Mouse (Mus musculus): ENCODE data around the gene Tbc1d10c. TPM values are rescaled to one million over a fixed set of nuclear protein-coding genes. Genes with fewer than 3 reads are reported as not detected.

The Tbc1d10c gene
- polyA plus RNA-seq, 1 experiment from 2014 or later = 1.5 TPM

Small RNAs within 50 kb of the gene (microRNA-seq; reads per million reads assigned to microRNA genes)
- not detected for gene Gm26115

Other genes starting within 250 kb of the Tbc1d10c start
- gene Aldh3b3, start 232.6 kb downstream of the Tbc1d10c start, polyA plus RNA-seq (2015; fragmentation: Nextera tagmentation; extraction: Ambion mirVana) = not detected in 2 replicates
- 0.18 and 0.27 TPM in 2 replicates for gene Aldh3b2, start 219.0 kb downstream of the Tbc1d10c start, polyA plus RNA-seq (2015; fragmentation: Nextera tagmentation; extraction: Ambion mirVana)
- 2.5 and 3.0 TPM in 2 replicates for gene Acy3, start 204.7 kb downstream of the Tbc1d10c start, polyA plus RNA-seq (2015; fragmentation: Nextera tagmentation; extraction: Ambion mirVana)
- 0.31 and 0.40 TPM in 2 replicates for gene Tbx10, start 198.5 kb downstream of the Tbc1d10c start, polyA plus RNA-seq (2015; fragmentation: Nextera tagmentation; extraction: Ambion mirVana)
- gene Nudt8, start 190.7 kb downstream of the Tbc1d10c start, polyA plus RNA-seq (2015; fragmentation: Nextera tagmentation; extraction: Ambion mirVana) = 25.8 and 26.5 TPM in 2 replicates
- 5.1 and 5.5 TPM in 2 replicates for gene Gm49405, start 190.7 kb downstream of the Tbc1d10c start, polyA plus RNA-seq (2015; fragmentation: Nextera tagmentation; extraction: Ambion mirVana)
- 5.9 and 6.4 TPM in 2 replicates for gene Doc2g, start 188.0 kb downstream of the Tbc1d10c start, polyA plus RNA-seq (2015; fragmentation: Nextera tagmentation; extraction: Ambion mirVana)
- 244 and 247 TPM in 2 replicates for gene Ndufv1, start 178.5 kb downstream of the Tbc1d10c start, polyA plus RNA-seq (2015; fragmentation: Nextera tagmentation; extraction: Ambion mirVana)
- 534 and 573 TPM in 2 replicates for gene Gstp1, start 153.3 kb downstream of the Tbc1d10c start, polyA plus RNA-seq (2015; fragmentation: Nextera tagmentation; extraction: Ambion mirVana)
- gene Gstp2, start 145.3 kb downstream of the Tbc1d10c start, polyA plus RNA-seq (2015; fragmentation: Nextera tagmentation; extraction: Ambion mirVana) = 0.60 and 2.2 TPM in 2 replicates
- gene Gstp3, start 131.7 kb downstream of the Tbc1d10c start, polyA plus RNA-seq (2015; fragmentation: Nextera tagmentation; extraction: Ambion mirVana) = not detected in 2 replicates
- gene Cabp2, start 109.7 kb downstream of the Tbc1d10c start, polyA plus RNA-seq (2015; fragmentation: Nextera tagmentation; extraction: Ambion mirVana) = not detected in 2 replicates
- 82.5 and 92.5 TPM in 2 replicates for gene Cdk2ap2, start 94.1 kb downstream of the Tbc1d10c start, polyA plus RNA-seq (2015; fragmentation: Nextera tagmentation; extraction: Ambion mirVana)
- 74.3 and 81.1 TPM in 2 replicates for gene Pitpnm1, start 91.3 kb downstream of the Tbc1d10c start, polyA plus RNA-seq (2015; fragmentation: Nextera tagmentation; extraction: Ambion mirVana)
- 102 and 104 TPM in 2 replicates for gene Aip, start 65.4 kb downstream of the Tbc1d10c start, polyA plus RNA-seq (2015; fragmentation: Nextera tagmentation; extraction: Ambion mirVana)
- gene Gpr152, start 51.5 kb downstream of the Tbc1d10c start, polyA plus RNA-seq (2015; fragmentation: Nextera tagmentation; extraction: Ambion mirVana) = 0.04 and 0.05 TPM in 2 replicates
- 0.21 and 0.26 TPM in 2 replicates for gene Cabp4, start 47.3 kb downstream of the Tbc1d10c start, polyA plus RNA-seq (2015; fragmentation: Nextera tagmentation; extraction: Ambion mirVana)
- gene Coro1b, start 42.7 kb downstream of the Tbc1d10c start, polyA plus RNA-seq (2015; fragmentation: Nextera tagmentation; extraction: Ambion mirVana) = 119 and 121 TPM in 2 replicates
- gene Ptprcap, start 37.7 kb downstream of the Tbc1d10c start, polyA plus RNA-seq (2015; fragmentation: Nextera tagmentation; extraction: Ambion mirVana) = 0.26 and 0.83 TPM in 2 replicates
- gene Rps6kb2, start 27.9 kb downstream of the Tbc1d10c start, polyA plus RNA-seq (2015; fragmentation: Nextera tagmentation; extraction: Ambion mirVana) = 47.8 and 56.7 TPM in 2 replicates
- 5.6 and 6.1 TPM in 2 replicates for gene Carns1, start 15.8 kb downstream of the Tbc1d10c start, polyA plus RNA-seq (2015; fragmentation: Nextera tagmentation; extraction: Ambion mirVana)
- gene Ppp1ca, start 781 bp upstream of the Tbc1d10c start, polyA plus RNA-seq (2015; fragmentation: Nextera tagmentation; extraction: Ambion mirVana) = 582 and 587 TPM in 2 replicates
- 25.5 and 27.5 TPM in 2 replicates for gene Rad9a, start 10.4 kb upstream of the Tbc1d10c start, polyA plus RNA-seq (2015; fragmentation: Nextera tagmentation; extraction: Ambion mirVana)
- gene Clcf1, start 23.0 kb upstream of the Tbc1d10c start, polyA plus RNA-seq (2015; fragmentation: Nextera tagmentation; extraction: Ambion mirVana) = 0.69 and 0.75 TPM in 2 replicates
- gene AC109138.7, start 23.1 kb upstream of the Tbc1d10c start, polyA plus RNA-seq (2015; fragmentation: Nextera tagmentation; extraction: Ambion mirVana) = not detected in 2 replicates
- 19.2 and 20.9 TPM in 2 replicates for gene Pold4, start 40.6 kb upstream of the Tbc1d10c start, polyA plus RNA-seq (2015; fragmentation: Nextera tagmentation; extraction: Ambion mirVana)
- 15.9 and 18.5 TPM in 2 replicates for gene Ssh3, start 77.9 kb upstream of the Tbc1d10c start, polyA plus RNA-seq (2015; fragmentation: Nextera tagmentation; extraction: Ambion mirVana)
- gene Ankrd13d, start 91.9 kb upstream of the Tbc1d10c start, polyA plus RNA-seq (2015; fragmentation: Nextera tagmentation; extraction: Ambion mirVana) = 58.3 and 63.4 TPM in 2 replicates
- 25.7 and 31.9 TPM in 2 replicates for gene Grk2, start 114.9 kb upstream of the Tbc1d10c start, polyA plus RNA-seq (2015; fragmentation: Nextera tagmentation; extraction: Ambion mirVana)
- gene Kdm2a, start 207.0 kb upstream of the Tbc1d10c start, polyA plus RNA-seq (2015; fragmentation: Nextera tagmentation; extraction: Ambion mirVana) = 32.7 and 36.3 TPM in 2 replicates
- gene Rhod, start 248.1 kb upstream of the Tbc1d10c start, polyA plus RNA-seq (2015; fragmentation: Nextera tagmentation; extraction: Ambion mirVana) = 5.7 and 6.7 TPM in 2 replicates